Mouse (Mus musculus): ENCODE results near the gene Fgfr1op2. TPM values are rescaled to one million over a fixed set of nuclear protein-coding genes. Genes with fewer than 3 reads are reported as not detected.

Fgfr1op2 gene
- polyA plus RNA-seq, 1 experiment from 2014 or later, result 75.1 TPM

DNA sequence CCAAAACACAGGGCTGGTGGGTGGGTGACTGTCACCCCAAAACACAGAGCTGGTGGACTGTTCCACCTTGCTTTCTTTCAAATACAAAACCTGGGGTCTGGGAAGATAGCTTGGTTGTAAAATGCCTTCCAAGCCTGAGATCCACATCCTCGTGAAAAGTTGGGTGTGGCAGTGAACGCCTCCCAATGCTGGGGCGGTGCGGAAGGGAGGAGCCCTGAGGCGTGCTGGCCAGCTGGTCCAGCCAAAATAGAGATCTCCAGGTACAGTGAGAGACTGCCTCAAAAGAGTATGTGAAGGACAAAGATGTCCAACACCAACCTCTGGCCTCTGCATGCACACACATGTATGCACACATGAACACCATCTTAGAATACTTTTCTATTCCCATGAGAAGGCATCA, 37.5 kb downstream of the Fgfr1op2 start:
- WGBS, result 73% methylated on average over 5 of the region's 5 CpGs
- H3K9me3 ChIP-seq (ENCODE audit: control insufficient read depth), result no peaks in the 10 kb centered on the region
- H3K4me2 ChIP-seq (replicated peaks; ENCODE audit: low read depth), result no peak overlapping the region
- no peak for TF ChIP-seq CTCF (IDR thresholded peaks at IDR 0.05; ENCODE audit: low read depth)
- no peak for ATAC-seq
- no peak overlapping the region for H3K4me3 ChIP-seq (ENCODE audit: low read depth, low read length)
- H3K27me3 ChIP-seq (replicated peaks; ENCODE audit: control insufficient read depth, insufficient read depth, low read length), result no peaks in the 10 kb centered on the region
- no peak overlapping the region for H3K27ac ChIP-seq (ENCODE audit: low read depth, low read length)
- no peak overlapping the region for H3K9ac ChIP-seq (ENCODE audit: low read depth, low read length)
- no peaks in the 10 kb centered on the region for H3K4me1 ChIP-seq (replicated peaks; ENCODE audit: control insufficient read depth, insufficient read depth, low read length)
- H3K36me3 ChIP-seq (ENCODE audit: control insufficient read depth, insufficient read depth), result peaks cover 74% of the 10 kb centered on the region

GRCm38 (mm10) chr6:146615891-146616290, 38.9 kb downstream of the Fgfr1op2 start:
- Histone ChIP-seq H3K27ac (ENCODE audit: low read depth, low read length) (no peak overlapping the region), H3K36me3 (ENCODE audit: control insufficient read depth, insufficient read depth) (peaks cover 68% of the 10 kb centered on the region), H3K27me3 (replicated peaks; ENCODE audit: control insufficient read depth, insufficient read depth, low read length) (no peaks in the 10 kb centered on the region), H3K4me3 (ENCODE audit: low read depth, low read length) (no peak overlapping the region), H3K4me1 (replicated peaks; ENCODE audit: control insufficient read depth, insufficient read depth, low read length) (no peaks in the 10 kb centered on the region), H3K4me2 (replicated peaks; ENCODE audit: low read depth) (no peak overlapping the region), H3K9ac (ENCODE audit: low read depth, low read length) (no peak overlapping the region), H3K9me3 (ENCODE audit: control insufficient read depth) (no peaks in the 10 kb centered on the region)
- WGBS, result 94% methylated on average over 8 of the region's 8 CpGs
- ATAC-seq, result no peak
- TF ChIP-seq CTCF (IDR thresholded peaks at IDR 0.05; ENCODE audit: low read depth), result no peak

DNA sequence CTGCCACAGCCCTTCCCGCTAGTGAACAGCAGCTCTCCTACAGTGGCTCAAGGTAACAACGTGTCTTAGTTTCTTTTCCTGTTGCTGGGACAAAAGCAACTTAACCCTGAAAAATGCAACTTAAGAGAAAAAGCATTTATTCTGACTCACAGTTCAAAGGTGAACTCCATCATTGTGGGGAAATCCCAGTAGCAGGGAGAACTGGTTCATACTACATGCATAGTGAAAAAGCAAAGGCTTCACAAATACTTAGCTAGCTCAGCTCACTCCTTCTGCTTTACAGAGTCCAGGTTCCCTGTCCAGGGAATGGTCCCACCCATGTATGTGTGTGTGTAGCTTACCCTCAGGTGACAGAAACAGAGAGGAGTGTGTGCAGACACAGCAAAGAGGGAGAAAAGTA, 39.7 kb downstream of the Fgfr1op2 start:
- Histone ChIP-seq H3K4me1 (replicated peaks; ENCODE audit: control insufficient read depth, insufficient read depth, low read length) (no peaks in the 10 kb centered on the region), H3K27ac (ENCODE audit: low read depth, low read length) (peak overlapping the region; percentile 46), H3K9ac (ENCODE audit: low read depth, low read length) (no peak overlapping the region), H3K4me3 (ENCODE audit: low read depth, low read length) (no peak overlapping the region), H3K4me2 (replicated peaks; ENCODE audit: low read depth) (no peak overlapping the region), H3K9me3 (ENCODE audit: control insufficient read depth) (no peaks in the 10 kb centered on the region), H3K27me3 (replicated peaks; ENCODE audit: control insufficient read depth, insufficient read depth, low read length) (no peaks in the 10 kb centered on the region), H3K36me3 (ENCODE audit: control insufficient read depth, insufficient read depth) (peaks cover 69% of the 10 kb centered on the region)
- WGBS, result 40% methylated on average over 2 of the region's 2 CpGs
- no peak for TF ChIP-seq CTCF (IDR thresholded peaks at IDR 0.05; ENCODE audit: low read depth)
- ATAC-seq, result peak; percentile 71

DNA sequence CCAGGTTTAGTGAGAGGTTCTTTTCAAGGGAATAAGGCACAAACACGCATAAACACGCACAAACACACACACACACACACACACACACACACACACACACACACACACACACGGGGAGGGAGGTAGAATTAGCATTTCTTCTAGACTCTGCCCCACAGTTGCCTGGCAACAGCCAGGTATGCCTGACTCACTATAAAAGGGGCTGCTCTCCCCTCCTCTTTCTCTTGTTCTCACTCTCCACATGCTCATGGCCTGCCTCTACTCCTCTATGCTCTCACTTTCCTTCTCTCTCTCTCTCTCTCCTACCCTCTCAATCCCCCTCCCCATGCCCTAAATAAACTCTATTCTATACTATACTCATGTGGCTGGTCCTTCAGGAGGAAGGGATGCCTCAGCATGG, 51.1 kb downstream of the Fgfr1op2 start:
- no peaks in the 10 kb centered on the region for H3K27me3 ChIP-seq (replicated peaks; ENCODE audit: control insufficient read depth, insufficient read depth, low read length)
- ATAC-seq, result no peak
- peaks cover 1% of the 10 kb centered on the region for H3K4me1 ChIP-seq (replicated peaks; ENCODE audit: control insufficient read depth, insufficient read depth, low read length)
- no peak for TF ChIP-seq CTCF (IDR thresholded peaks at IDR 0.05; ENCODE audit: low read depth)
- peaks cover 17% of the 10 kb centered on the region; the same call in 1 of the 2 replicates for H3K36me3 ChIP-seq (ENCODE audit: control insufficient read depth, insufficient read depth)
- no peaks in the 10 kb centered on the region for H3K9me3 ChIP-seq (ENCODE audit: control insufficient read depth)
- no peak overlapping the region for H3K9ac ChIP-seq (ENCODE audit: low read depth, low read length)
- no peak overlapping the region for H3K4me3 ChIP-seq (ENCODE audit: low read depth, low read length)
- WGBS, result 65% methylated on average over 3 of the region's 3 CpGs
- no peak overlapping the region for H3K27ac ChIP-seq (ENCODE audit: low read depth, low read length)
- H3K4me2 ChIP-seq (replicated peaks; ENCODE audit: low read depth), result no peak overlapping the region

DNA sequence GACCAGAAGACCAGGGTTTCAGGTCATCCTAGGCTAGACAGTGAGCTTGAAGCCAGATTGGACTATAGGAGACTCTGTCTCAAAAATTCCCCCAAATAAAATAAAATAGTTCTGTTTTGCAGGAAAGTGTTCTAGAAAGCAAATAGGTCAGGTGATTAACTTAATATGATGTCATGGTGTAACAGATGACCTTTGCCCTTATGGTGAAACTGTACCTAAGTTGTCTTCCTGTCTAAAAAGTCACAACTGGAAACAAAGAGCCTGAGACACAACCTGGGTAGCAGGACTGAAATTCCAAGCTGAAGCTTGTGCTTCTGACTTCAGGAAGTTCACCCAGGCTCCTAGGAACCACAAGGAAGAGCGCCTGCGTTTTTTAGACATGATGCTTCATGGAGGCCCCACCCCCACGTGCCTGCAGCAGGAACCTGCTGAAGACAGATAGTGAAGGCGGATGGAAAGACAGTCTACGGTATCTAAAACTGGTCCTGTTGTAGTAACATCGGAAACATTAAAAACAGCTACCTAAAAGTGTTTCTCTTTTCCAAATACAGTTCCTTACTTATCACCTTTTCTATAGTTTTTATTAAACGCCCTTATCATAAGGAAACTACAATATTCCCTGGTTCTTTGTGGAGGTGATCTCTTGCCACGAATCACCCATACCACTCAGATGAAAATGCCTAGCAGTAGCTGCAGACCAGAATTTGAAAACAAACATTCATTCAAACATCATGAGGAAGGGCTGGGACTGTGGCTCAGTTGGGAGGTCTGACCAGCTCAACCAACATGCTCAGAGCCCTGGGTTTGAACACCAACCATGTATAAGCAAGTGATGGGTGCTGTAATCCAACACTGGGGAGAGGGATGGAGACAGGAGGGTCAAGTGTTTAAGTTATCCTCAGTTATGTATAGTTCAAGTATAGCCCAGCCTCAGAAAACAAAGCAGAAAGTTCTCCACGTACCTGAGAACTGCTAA, 53.1 kb downstream of the Fgfr1op2 start:
- H3K9me3 ChIP-seq (ENCODE audit: control insufficient read depth), result no peaks in the 10 kb centered on the region
- H3K36me3 ChIP-seq (ENCODE audit: control insufficient read depth, insufficient read depth), result peaks cover 2% of the 10 kb centered on the region; the same call in 1 of the 2 replicates
- H3K9ac ChIP-seq (ENCODE audit: low read depth, low read length), result no peak overlapping the region
- H3K4me1 ChIP-seq (replicated peaks; ENCODE audit: control insufficient read depth, insufficient read depth, low read length), result peaks cover 3% of the 10 kb centered on the region
- no peak overlapping the region for H3K27ac ChIP-seq (ENCODE audit: low read depth, low read length)
- H3K27me3 ChIP-seq (replicated peaks; ENCODE audit: control insufficient read depth, insufficient read depth, low read length), result no peaks in the 10 kb centered on the region
- no peak overlapping the region for H3K4me2 ChIP-seq (replicated peaks; ENCODE audit: low read depth)
- TF ChIP-seq CTCF (IDR thresholded peaks at IDR 0.05; ENCODE audit: low read depth), result no peak
- ATAC-seq, result no peak
- H3K4me3 ChIP-seq (ENCODE audit: low read depth, low read length), result no peak overlapping the region
- 61% methylated on average over 9 of the region's 9 CpGs for WGBS

- H3K4me3 ChIP-seq (ENCODE audit: low read depth, low read length), result no peak overlapping the region
- H3K36me3 ChIP-seq (ENCODE audit: control insufficient read depth, insufficient read depth), result no peaks in the 10 kb centered on the region; the same call in 1 of the 2 replicates
- no peaks in the 10 kb centered on the region for H3K27me3 ChIP-seq (replicated peaks; ENCODE audit: control insufficient read depth, insufficient read depth, low read length)
- no peak overlapping the region for H3K9ac ChIP-seq (ENCODE audit: low read depth, low read length)
- whole genome bisulfite sequencing, result 63% methylated on average over 4 of the region's 4 CpGs
- no peak overlapping the region for H3K4me2 ChIP-seq (replicated peaks; ENCODE audit: low read depth)
- TF ChIP-seq CTCF (IDR thresholded peaks at IDR 0.05; ENCODE audit: low read depth), result no peak
- no peak overlapping the region; the same call in 1 of the 2 replicates for H3K27ac ChIP-seq (ENCODE audit: low read depth, low read length)
- no peaks in the 10 kb centered on the region for H3K9me3 ChIP-seq (ENCODE audit: control insufficient read depth)
- H3K4me1 ChIP-seq (replicated peaks; ENCODE audit: control insufficient read depth, insufficient read depth, low read length), result peaks cover 3% of the 10 kb centered on the region
- ATAC-seq, result no peak
Measured at GRCm38 (mm10) chr6:146630961-146631360, 54.0 kb downstream of the Fgfr1op2 start.
